Mouse (Mus musculus): ENCODE results near the gene Ttll4.

- TF ChIP-seq EP300 (IDR thresholded peaks at IDR 0.05; ENCODE audit: insufficient read depth, low read depth, low read length) (no peak), POLR2A (IDR thresholded peaks at IDR 0.05; ENCODE audit: insufficient read depth, low read length) (no peak), CTCF (IDR thresholded peaks at IDR 0.05; ENCODE audit: low read depth, low read length) (no peak)
Observed at GRCm38 (mm10) chr1:74676863-74677262, 15.3 kb downstream of the Ttll4 start.

All from ES-Bruce4 (cell line).